Mouse (Mus musculus) hindbrain, embryonic 14.5 days (tissue): ENCODE measurements around the gene Uvrag. TPM values are rescaled to one million over a fixed set of nuclear protein-coding genes. Genes with fewer than 3 reads are reported as not detected.

Experiments used
- ATAC-seq: fragments of 200-750 bp; cut with Nextera tagmentation; 2 replicates; pipeline ENCODE4 v1.8.0; 2017; ENCODE audit warnings: moderate number of reproducible peaks, mild to moderate bottlenecking, moderate TSS enrichment, moderate library complexity; ENCODE audit not compliant: low FRiP score
- DNase-seq: peaks from one replicate; pipeline ENCODE4 v3.0.0-alpha.2; 2015; ENCODE audit warnings: low spot score
- H3K27ac ChIP-seq: fragments of 300-500 bp; sonication (generic); 2 replicates; pipeline ENCODE4 v1.5.1; 2014; ENCODE audit warnings: mild to moderate bottlenecking, moderate library complexity
- H3K27me3 ChIP-seq: fragments of 300-500 bp; sonication (generic); 2 replicates; pipeline ENCODE4 v1.6.1; 2014; ENCODE audit warnings: mild to moderate bottlenecking, low read length, mixed read lengths; ENCODE audit not compliant: control insufficient read depth, insufficient read depth
- H3K36me3 ChIP-seq: fragments of 300-500 bp; sonication (generic); replicated peaks from 2 replicates; pipeline ENCODE4 v1.6.1; 2014; ENCODE audit not compliant: control insufficient read depth, insufficient read depth
- H3K4me1 ChIP-seq: fragments of 300-500 bp; sonication (generic); replicated peaks from 2 replicates; pipeline ENCODE4 v1.6.1; 2014; ENCODE audit warnings: antibody characterized with exemption, low read length, mixed read lengths; ENCODE audit not compliant: control insufficient read depth, insufficient read depth
- H3K4me2 ChIP-seq: fragments of 300-500 bp; sonication (generic); replicated peaks from 2 replicates; pipeline ENCODE4 v1.6.1; 2014; ENCODE audit warnings: mild to moderate bottlenecking, moderate library complexity
- H3K4me3 ChIP-seq: fragments of 300-500 bp; sonication (generic); replicated peaks from 2 replicates; pipeline ENCODE4 v1.5.1; 2014; ENCODE audit warnings: mild to moderate bottlenecking, low read length
- H3K9ac ChIP-seq: fragments of 300-500 bp; sonication (generic); 2 replicates; pipeline ENCODE4 v1.6.1; 2014
- H3K9me3 ChIP-seq: fragments of 300-500 bp; sonication (generic); 2 replicates; pipeline ENCODE4 v1.6.1; 2016; ENCODE audit warnings: low read length; ENCODE audit not compliant: control insufficient read depth
- WGBS: fragments of 180-500 bp; shearing (Covaris S2); extraction: QIAGEN DNeasy Blood & Tissue Kit; methylation state at CpG from one replicate; pipeline ENCODE4 v1.1.7; 2014; 5-methylcytosine and 5-hydroxymethylcytosine counted together
- polyA plus RNA-seq: library from polyadenylated mRNA; unstranded; fragments of >200 nt; fragmentation: Nextera tagmentation; extraction: Ambion mirVana; gene quantifications from 2 replicates; pipeline ENCODE4 v1.2.1, GENCODE M21; 2014

The Uvrag gene
- polyA plus RNA-seq, result 16.1 and 18.0 TPM in 2 replicates

- DNase-seq (peak; percentile 97), ATAC-seq (peak; percentile 99)
- H3K9ac ChIP-seq, result peak within 1 kb of the TSS; percentile 93
- WGBS, result under 1% methylated on average over 48 of the region's 51 CpGs
- peaks cover 17% of the 10 kb centered on the region for H3K4me1 ChIP-seq
- peak within 1 kb of the TSS; percentile 94 for H3K4me3 ChIP-seq
- H3K27ac ChIP-seq, result peak within 1 kb of the TSS; percentile 94
- H3K9me3 ChIP-seq, result no peaks in the 10 kb centered on the region
- H3K36me3 ChIP-seq, result no peaks in the 10 kb centered on the region
- H3K27me3 ChIP-seq, result no peaks in the 10 kb centered on the region
- peak within 1 kb of the TSS; percentile 85 for H3K4me2 ChIP-seq
Observed at GRCm38 (mm10) chr7:99140984-99141918, at the start of gene Uvrag. Gene Uvrag (minus strand): TSS chr7:99141141.

GRCm38 (mm10) chr7:99189885-99190284 lies 48.9 kb upstream of the Uvrag start:
- Histone ChIP-seq H3K27ac (no peak overlapping the region), H3K27me3 (no peaks in the 10 kb centered on the region), H3K9me3 (no peaks in the 10 kb centered on the region), H3K9ac (no peak overlapping the region), H3K36me3 (no peaks in the 10 kb centered on the region), H3K4me1 (no peaks in the 10 kb centered on the region), H3K4me3 (no peak overlapping the region), H3K4me2 (no peak overlapping the region)
- 86% methylated on average over 5 of the region's 5 CpGs for WGBS
- ATAC-seq (no peak), DNase-seq (no peak)

GRCm38 (mm10) chr7:99188630-99189029 lies 47.7 kb upstream of the Uvrag start:
- H3K4me2 ChIP-seq, result no peak overlapping the region
- no peaks in the 10 kb centered on the region for H3K4me1 ChIP-seq
- DNase-seq (no peak), ATAC-seq (no peak)
- WGBS, result 84% methylated on average over 6 of the region's 6 CpGs
- no peak overlapping the region for H3K27ac ChIP-seq
- H3K9me3 ChIP-seq, result no peaks in the 10 kb centered on the region
- H3K36me3 ChIP-seq, result no peaks in the 10 kb centered on the region
- no peak overlapping the region for H3K4me3 ChIP-seq
- H3K27me3 ChIP-seq, result no peaks in the 10 kb centered on the region
- H3K9ac ChIP-seq, result no peak overlapping the region

- Histone ChIP-seq H3K36me3 (no peaks in the 10 kb centered on the region), H3K9ac (no peak overlapping the region), H3K4me1 (no peaks in the 10 kb centered on the region), H3K4me3 (no peak overlapping the region), H3K27me3 (no peaks in the 10 kb centered on the region), H3K9me3 (no peaks in the 10 kb centered on the region), H3K4me2 (no peak overlapping the region), H3K27ac (no peak overlapping the region)
- no peak for ATAC-seq
- 93% methylated on average over 5 of the region's 5 CpGs for WGBS
- no peak for DNase-seq
Observed at GRCm38 (mm10) chr7:99187451-99187850, 46.5 kb upstream of the Uvrag start.

GRCm38 (mm10) chr7:99185405-99185804 lies 44.5 kb upstream of the Uvrag start:
- H3K27ac ChIP-seq, result no peak overlapping the region
- 0 out of 2 replicates have a peak, but pooled peaks cover 4% of the 10 kb centered on the region for H3K4me1 ChIP-seq
- no peak for ATAC-seq
- no peak overlapping the region for H3K4me3 ChIP-seq
- 0 out of 2 replicates have a peak, but pooled peaks cover 8% of the 10 kb centered on the region for H3K27me3 ChIP-seq
- no peak for DNase-seq
- WGBS, result 89% methylated on average over 3 of the region's 3 CpGs
- no peak overlapping the region for H3K4me2 ChIP-seq
- H3K9me3 ChIP-seq, result no peaks in the 10 kb centered on the region
- no peak overlapping the region for H3K9ac ChIP-seq
- H3K36me3 ChIP-seq, result no peaks in the 10 kb centered on the region

GRCm38 (mm10) chr7:99183751-99184150 lies 42.8 kb upstream of the Uvrag start:
- no peak for ATAC-seq
- no peak overlapping the region for H3K4me3 ChIP-seq
- no peak overlapping the region for H3K9ac ChIP-seq
- H3K4me2 ChIP-seq, result no peak overlapping the region
- H3K27ac ChIP-seq, result no peak overlapping the region
- H3K36me3 ChIP-seq, result no peaks in the 10 kb centered on the region
- 77% methylated on average over 6 of the region's 6 CpGs for WGBS
- H3K27me3 ChIP-seq, result 0 out of 2 replicates have a peak, but pooled peaks cover 8% of the 10 kb centered on the region
- 0 out of 2 replicates have a peak, but pooled peaks cover 4% of the 10 kb centered on the region for H3K4me1 ChIP-seq
- no peak for DNase-seq
- no peaks in the 10 kb centered on the region for H3K9me3 ChIP-seq

- Histone ChIP-seq H3K36me3 (no peaks in the 10 kb centered on the region), H3K27me3 (0 out of 2 replicates have a peak, but pooled peaks cover 8% of the 10 kb centered on the region), H3K4me1 (0 out of 2 replicates have a peak, but pooled peaks cover 4% of the 10 kb centered on the region), H3K4me2 (peak within 1 kb of the TSS; percentile 79), H3K9ac (peak within 1 kb of the TSS; percentile 76), H3K27ac (peak within 1 kb of the TSS; percentile 86), H3K9me3 (no peaks in the 10 kb centered on the region), H3K4me3 (peak within 1 kb of the TSS; percentile 68)
- peak; percentile 95 for ATAC-seq
- peak; percentile 93 for DNase-seq
- WGBS, result under 1% methylated on average over 63 of the region's 63 CpGs
Observed at GRCm38 (mm10) chr7:99182432-99183172, 41.7 kb upstream of the Uvrag start, which contains the start of gene Dgat2. Gene Dgat2 (minus strand): TSS chr7:99182719.

GRCm38 (mm10) chr7:99181619-99182431 lies 40.9 kb upstream of the Uvrag start:
- WGBS, result 20% methylated on average over 14 of the region's 14 CpGs
- H3K27ac ChIP-seq, result no peak overlapping the region; the same call in 1 of the 2 replicates
- H3K9me3 ChIP-seq, result no peaks in the 10 kb centered on the region
- H3K4me1 ChIP-seq, result 0 out of 2 replicates have a peak, but pooled peaks cover 4% of the 10 kb centered on the region
- no peak for ATAC-seq
- H3K4me3 ChIP-seq, result peak overlapping the region; percentile 68
- H3K4me2 ChIP-seq, result peak overlapping the region; percentile 79
- H3K27me3 ChIP-seq, result 0 out of 2 replicates have a peak, but pooled peaks cover 8% of the 10 kb centered on the region
- peak overlapping the region; percentile 76 for H3K9ac ChIP-seq
- no peak for DNase-seq
- H3K36me3 ChIP-seq, result no peaks in the 10 kb centered on the region
